Mouse (Mus musculus) hindbrain, embryonic 15.5 days (tissue): Measurements from ENCODE around the gene Slc13a2. TPM values are rescaled to one million over a fixed set of nuclear protein-coding genes. Genes with fewer than 3 reads are reported as not detected.

ENCODE experiments used
- ATAC-seq: fragments of 200-750 bp; cut with Nextera tagmentation; 2 replicates; pipeline ENCODE4 v1.8.0; 2017; ENCODE audit warnings: low read depth, moderate number of reproducible peaks, moderate TSS enrichment; ENCODE audit not compliant: low FRiP score
- H3K27ac ChIP-seq: fragments of 300-500 bp; sonication (generic); replicated peaks from 2 replicates; pipeline ENCODE4 v1.5.1; 2015; ENCODE audit warnings: mild to moderate bottlenecking, inconsistent platforms
- H3K27me3 ChIP-seq: fragments of 300-500 bp; sonication (generic); 2 replicates; pipeline ENCODE4 v1.6.1; 2015; ENCODE audit warnings: control low read depth, inconsistent platforms
- H3K36me3 ChIP-seq: fragments of 300-500 bp; sonication (generic); 2 replicates; pipeline ENCODE4 v1.6.1; 2015; ENCODE audit warnings: control low read depth, inconsistent platforms
- H3K4me1 ChIP-seq: fragments of 300-500 bp; sonication (generic); replicated peaks from 2 replicates; pipeline ENCODE4 v1.6.1; 2015; ENCODE audit warnings: control low read depth, inconsistent platforms
- H3K4me2 ChIP-seq: fragments of 300-500 bp; sonication (generic); 2 replicates; pipeline ENCODE4 v1.6.1; 2015; ENCODE audit warnings: moderate library complexity, mild to moderate bottlenecking, inconsistent platforms
- H3K4me3 ChIP-seq: fragments of 300-500 bp; sonication (generic); 2 replicates; pipeline ENCODE4 v1.5.1; 2015; ENCODE audit warnings: mild to moderate bottlenecking, inconsistent platforms
- H3K9ac ChIP-seq: fragments of 300-500 bp; sonication (generic); 2 replicates; pipeline ENCODE4 v1.6.1; 2015; ENCODE audit warnings: inconsistent platforms
- H3K9me3 ChIP-seq: fragments of 300-500 bp; sonication (generic); 2 replicates; pipeline ENCODE4 v1.6.1; 2016; ENCODE audit warnings: control low read depth, inconsistent platforms
- WGBS: fragments of 180-500 bp; shearing (Covaris S2); methylation state at CpG from one replicate; pipeline ENCODE4 v1.1.7; 2015; 5-methylcytosine and 5-hydroxymethylcytosine counted together
- polyA plus RNA-seq: library from polyadenylated mRNA; unstranded; fragments of >200 nt; fragmentation: Nextera tagmentation; extraction: Ambion mirVana; gene quantifications from 2 replicates; pipeline ENCODE4 v1.2.1, GENCODE M21; 2015

Gene Slc13a2
- not detected in 2 replicates for polyA plus RNA-seq

- no peaks in the 10 kb centered on the region for H3K36me3 ChIP-seq
- H3K4me2 ChIP-seq, result no peak within 1 kb of the TSS
- H3K9me3 ChIP-seq, result no peaks in the 10 kb centered on the region
- no peak for ATAC-seq
- H3K27ac ChIP-seq, result no peak within 1 kb of the TSS
- 25% methylated on average over 13 of the region's 13 CpGs for WGBS
- no peak within 1 kb of the TSS for H3K9ac ChIP-seq
- no peaks in the 10 kb centered on the region for H3K4me1 ChIP-seq
- H3K27me3 ChIP-seq, result no peaks in the 10 kb centered on the region
- no peak within 1 kb of the TSS for H3K4me3 ChIP-seq
These were observed at the start of gene Slc13a2 for GRCm38 (mm10) chr11:78422055-78422819. Gene Slc13a2 (minus strand): TSS chr11:78422217.

- 95% methylated on average over 10 of the region's 10 CpGs for WGBS
- Histone ChIP-seq H3K36me3 (0 out of 2 replicates have a peak, but pooled peaks cover 9% of the 10 kb centered on the region), H3K9ac (no peak overlapping the region), H3K27me3 (no peaks in the 10 kb centered on the region), H3K4me3 (no peak overlapping the region), H3K27ac (no peak overlapping the region), H3K4me2 (no peak overlapping the region), H3K4me1 (peaks cover 6% of the 10 kb centered on the region), H3K9me3 (no peaks in the 10 kb centered on the region)
- ATAC-seq, result no peak
These were observed 49.5 kb upstream of the Slc13a2 start for GRCm38 (mm10) chr11:78471326-78472103.

DNA sequence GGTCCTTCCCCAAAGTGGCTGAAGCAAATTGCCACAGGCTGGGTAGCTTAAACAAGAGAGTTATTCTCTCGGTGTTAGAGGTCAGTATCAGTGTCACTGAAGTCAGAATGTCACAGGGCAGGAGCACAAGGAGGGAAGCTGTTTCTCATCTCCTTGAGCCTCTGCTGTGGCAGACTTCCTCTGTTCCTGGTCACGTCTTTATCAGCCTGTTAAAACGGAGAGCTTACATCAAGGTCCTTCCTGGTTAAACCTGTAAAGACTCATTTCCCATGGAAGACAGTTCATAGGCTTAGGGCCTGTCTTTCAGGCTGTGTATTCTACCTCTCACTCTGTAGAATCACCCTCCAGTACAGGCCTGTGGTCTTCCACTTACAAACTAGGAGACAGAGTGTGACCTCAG is 45.9 kb upstream of the Slc13a2 start:
- Histone ChIP-seq H3K27me3 (no peaks in the 10 kb centered on the region), H3K27ac (no peak overlapping the region), H3K9ac (no peak overlapping the region), H3K9me3 (no peaks in the 10 kb centered on the region), H3K4me2 (no peak overlapping the region), H3K4me3 (no peak overlapping the region), H3K36me3 (no peaks in the 10 kb centered on the region), H3K4me1 (peaks cover 18% of the 10 kb centered on the region)
- WGBS, result 71% methylated on average over 3 of the region's 3 CpGs
- no peak for ATAC-seq

DNA sequence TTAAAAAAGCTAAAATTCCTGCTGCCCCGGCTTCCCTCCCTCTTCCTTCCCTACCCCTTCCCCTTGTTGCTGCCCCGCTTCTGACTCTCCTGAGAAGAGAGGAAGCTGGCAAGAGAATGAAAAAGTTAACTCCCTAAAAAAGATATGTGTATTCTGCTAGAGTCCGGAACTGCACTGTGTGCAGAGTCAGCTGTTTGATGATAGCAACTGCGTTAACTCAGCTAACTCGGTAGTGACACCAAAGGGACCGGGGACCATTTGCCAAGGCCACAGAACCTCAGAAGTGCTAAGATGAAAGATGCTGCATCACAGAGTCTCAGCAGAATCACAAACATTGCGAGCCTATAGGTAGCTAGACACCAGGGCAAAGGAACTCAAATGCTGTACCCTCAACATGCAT is 45.5 kb upstream of the Slc13a2 start:
- no peak overlapping the region for H3K4me3 ChIP-seq
- no peaks in the 10 kb centered on the region for H3K9me3 ChIP-seq
- no peak overlapping the region for H3K27ac ChIP-seq
- H3K36me3 ChIP-seq, result no peaks in the 10 kb centered on the region
- H3K4me2 ChIP-seq, result no peak overlapping the region
- peaks cover 18% of the 10 kb centered on the region for H3K4me1 ChIP-seq
- H3K27me3 ChIP-seq, result no peaks in the 10 kb centered on the region
- no peak overlapping the region for H3K9ac ChIP-seq
- 85% methylated on average over 7 of the region's 7 CpGs for WGBS
- ATAC-seq, result no peak

- Histone ChIP-seq H3K27ac (peak overlapping the region; percentile 91), H3K9ac (peak overlapping the region; percentile 86), H3K36me3 (no peaks in the 10 kb centered on the region), H3K4me2 (peak overlapping the region; percentile 88), H3K9me3 (no peaks in the 10 kb centered on the region), H3K27me3 (no peaks in the 10 kb centered on the region), H3K4me1 (peaks cover 18% of the 10 kb centered on the region), H3K4me3 (peak overlapping the region; percentile 82)
- WGBS, result 48% methylated on average over 23 of the region's 23 CpGs
- peak; percentile 33 for ATAC-seq
These were observed 44.4 kb upstream of the Slc13a2 start for GRCm38 (mm10) chr11:78466242-78466912.

- WGBS, result under 1% methylated on average over 41 of the region's 41 CpGs
- Histone ChIP-seq H3K36me3 (no peaks in the 10 kb centered on the region), H3K9ac (peak within 1 kb of the TSS; percentile 86), H3K4me3 (peak within 1 kb of the TSS; percentile 82), H3K27ac (peak within 1 kb of the TSS; percentile 91), H3K4me2 (peak within 1 kb of the TSS; percentile 88), H3K4me1 (peaks cover 18% of the 10 kb centered on the region), H3K9me3 (no peaks in the 10 kb centered on the region), H3K27me3 (no peaks in the 10 kb centered on the region)
- ATAC-seq, result peak; percentile 92
These were observed 43.7 kb upstream of the Slc13a2 start, which contains the start of gene Slc46a1 for GRCm38 (mm10) chr11:78465568-78466180. Gene Slc46a1 (plus strand): TSS chr11:78465697.

DNA sequence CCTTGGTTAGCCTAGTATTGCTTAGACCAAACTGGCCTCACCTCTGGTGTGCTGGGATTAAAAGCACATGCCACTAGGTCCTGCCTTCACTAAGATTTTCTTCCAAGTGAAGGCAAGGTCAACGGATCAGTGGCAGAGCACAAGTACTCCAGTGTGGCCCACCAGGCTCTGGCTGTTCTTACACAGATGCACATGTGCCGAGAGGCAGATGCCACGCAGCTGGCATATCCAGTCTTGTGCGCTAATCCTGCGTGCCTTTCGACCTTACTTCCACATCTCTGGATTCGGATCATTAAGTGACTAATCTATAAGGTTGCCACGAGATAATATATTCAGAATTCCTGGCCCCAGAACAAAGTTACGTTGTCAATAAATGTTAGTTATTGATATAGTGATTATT is 43.1 kb upstream of the Slc13a2 start:
- Histone ChIP-seq H3K36me3 (no peaks in the 10 kb centered on the region), H3K4me3 (peak overlapping the region; percentile 82), H3K4me1 (peaks cover 18% of the 10 kb centered on the region), H3K4me2 (peak overlapping the region; percentile 88), H3K27me3 (no peaks in the 10 kb centered on the region), H3K9ac (no peak overlapping the region), H3K9me3 (no peaks in the 10 kb centered on the region), H3K27ac (peak overlapping the region; percentile 91; the same call in 1 of the 2 replicates)
- ATAC-seq, result no peak; the same call in 1 of the 2 replicates
- 17% methylated on average over 9 of the region's 9 CpGs for WGBS

GRCm38 (mm10) chr11:78463286-78464036 is 41.4 kb upstream of the Slc13a2 start:
- 70% methylated on average over 13 of the region's 13 CpGs for WGBS
- H3K4me2 ChIP-seq, result no peak overlapping the region
- H3K4me1 ChIP-seq, result peaks cover 18% of the 10 kb centered on the region
- H3K4me3 ChIP-seq, result no peak overlapping the region
- no peak overlapping the region for H3K9ac ChIP-seq
- no peak overlapping the region for H3K27ac ChIP-seq
- no peak for ATAC-seq
- no peaks in the 10 kb centered on the region for H3K9me3 ChIP-seq
- H3K27me3 ChIP-seq, result no peaks in the 10 kb centered on the region
- H3K36me3 ChIP-seq, result no peaks in the 10 kb centered on the region

- Histone ChIP-seq H3K36me3 (no peaks in the 10 kb centered on the region), H3K4me1 (peaks cover 18% of the 10 kb centered on the region), H3K27ac (no peak overlapping the region), H3K9me3 (no peaks in the 10 kb centered on the region), H3K27me3 (no peaks in the 10 kb centered on the region), H3K4me3 (no peak overlapping the region), H3K4me2 (no peak overlapping the region), H3K9ac (no peak overlapping the region)
- no peak for ATAC-seq
- 73% methylated on average over 5 of the region's 5 CpGs for WGBS
These were observed 40.7 kb upstream of the Slc13a2 start for GRCm38 (mm10) chr11:78462669-78463068.

DNA sequence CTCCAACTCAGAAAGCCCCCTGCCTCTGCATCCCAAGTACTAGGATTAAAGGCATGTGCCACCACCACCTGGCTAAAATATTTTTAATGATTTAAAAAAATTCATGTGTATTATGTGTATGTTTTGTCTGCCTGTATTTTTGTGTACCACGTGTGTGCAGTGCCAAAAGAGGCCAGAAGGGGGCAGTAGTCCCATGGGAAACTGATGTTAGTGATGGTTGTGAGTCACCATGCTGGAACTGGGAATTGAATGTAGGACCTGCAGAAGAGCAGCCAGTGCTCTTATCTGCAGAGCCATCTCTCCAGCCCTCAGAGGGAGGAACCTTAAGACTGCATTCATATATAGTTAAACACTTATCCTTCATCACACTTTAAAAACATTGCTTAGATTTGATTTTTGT is 39.9 kb upstream of the Slc13a2 start:
- Histone ChIP-seq H3K4me1 (peaks cover 16% of the 10 kb centered on the region), H3K27me3 (no peaks in the 10 kb centered on the region), H3K4me2 (no peak overlapping the region), H3K36me3 (no peaks in the 10 kb centered on the region), H3K4me3 (no peak overlapping the region), H3K9ac (no peak overlapping the region), H3K9me3 (no peaks in the 10 kb centered on the region), H3K27ac (no peak overlapping the region)
- ATAC-seq, result no peak
- WGBS, result 74% methylated on average over 1 of the region's 1 CpGs

DNA sequence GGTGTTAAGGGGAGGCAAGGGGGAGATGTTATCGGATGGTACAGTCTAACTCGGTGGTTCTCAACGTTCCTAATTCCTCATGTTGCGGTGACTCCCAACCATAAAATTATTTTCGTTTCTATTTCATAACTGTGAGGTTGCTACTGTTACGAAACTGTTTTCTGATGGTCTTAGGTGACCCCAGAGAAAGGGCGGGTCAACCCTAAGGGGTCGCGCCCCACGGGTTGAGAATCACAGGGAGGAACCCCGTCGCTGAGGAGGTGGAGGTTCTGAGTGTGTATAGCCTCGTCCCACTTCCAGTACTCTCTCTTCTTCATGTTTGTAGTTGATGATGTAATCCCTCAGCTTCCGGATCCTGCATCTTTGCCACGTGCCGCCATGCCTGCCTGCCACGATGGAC is 36.7 kb upstream of the Slc13a2 start:
- no peak overlapping the region for H3K4me3 ChIP-seq
- H3K27ac ChIP-seq, result no peak overlapping the region
- H3K4me1 ChIP-seq, result no peaks in the 10 kb centered on the region
- no peaks in the 10 kb centered on the region for H3K9me3 ChIP-seq
- no peaks in the 10 kb centered on the region for H3K27me3 ChIP-seq
- no peak overlapping the region for H3K9ac ChIP-seq
- 83% methylated on average over 17 of the region's 17 CpGs for WGBS
- no peaks in the 10 kb centered on the region for H3K36me3 ChIP-seq
- ATAC-seq, result no peak
- no peak overlapping the region for H3K4me2 ChIP-seq
